Mouse (Mus musculus) c-Kit-positive CD71-positive TER-119-negative erythroid progenitor cells, embryonic 14.5 days (primary cell): ENCODE results near the gene Dnajc13.

ENCODE experiments used
- DNase-seq: peaks from one replicate; pipeline ENCODE4 v3.0.0-alpha.2; 2013; ENCODE audit warnings: low read depth

The Dnajc13 gene

DNA sequence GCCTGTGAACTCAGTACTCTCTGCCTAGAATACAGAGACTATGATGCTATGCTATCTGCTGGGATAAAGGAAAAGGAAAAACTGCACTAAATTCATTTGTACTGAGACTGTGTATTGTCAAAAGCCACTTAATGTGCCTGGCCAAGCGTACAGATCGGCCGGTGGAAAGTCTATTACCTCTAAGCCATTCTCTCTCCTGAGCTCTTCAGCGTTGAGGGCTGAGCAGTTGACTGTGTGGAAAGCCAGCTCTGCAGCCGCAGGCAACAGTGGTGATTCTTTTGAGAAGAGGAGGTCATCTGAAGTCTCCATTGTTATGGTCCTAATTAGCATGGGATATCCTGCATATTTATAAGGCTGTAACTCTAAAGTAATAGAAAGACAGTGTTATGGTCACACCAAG, 80.4 kb downstream of the Dnajc13 start:
- no peak for DNase-seq

DNA sequence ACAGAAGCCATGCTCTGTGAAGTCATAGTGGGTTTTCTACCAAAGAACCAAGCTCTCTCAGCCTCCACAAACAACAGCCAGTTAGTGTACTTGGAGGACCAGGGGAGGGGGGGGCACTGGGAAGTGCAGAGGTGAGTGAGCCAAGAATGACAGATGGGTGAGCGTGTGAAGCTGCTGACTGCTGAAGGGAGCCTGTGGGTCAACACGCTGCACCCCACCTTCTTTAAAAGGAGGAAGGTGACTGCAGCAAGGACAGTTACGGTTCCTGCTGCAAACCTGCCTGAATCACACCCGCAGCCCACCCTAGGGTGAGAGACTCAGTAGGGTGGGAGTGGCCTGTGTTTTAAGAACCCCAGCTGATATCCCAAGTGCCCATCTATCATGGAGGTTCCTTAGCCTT, 81.1 kb downstream of the Dnajc13 start:
- no peak for DNase-seq

DNA sequence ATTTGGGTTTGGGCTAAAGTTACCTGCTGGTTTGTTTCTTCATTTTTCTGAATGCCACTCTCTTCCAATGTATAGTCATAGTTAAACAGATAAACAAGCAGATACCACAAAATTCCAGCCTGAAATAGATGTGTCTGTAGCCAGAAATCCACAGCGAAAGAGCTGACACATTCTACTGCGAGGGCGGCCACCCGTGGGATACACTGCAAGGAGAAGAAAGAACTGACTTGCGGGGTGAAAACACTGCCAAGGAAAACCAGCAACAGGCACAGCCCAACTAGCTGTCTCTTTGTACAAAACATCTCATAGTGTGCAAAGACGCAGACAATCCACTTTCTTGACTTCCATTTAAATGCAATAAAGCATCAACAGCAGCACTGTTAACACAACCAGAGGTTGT, 82.7 kb downstream of the Dnajc13 start:
- no peak for DNase-seq

DNA sequence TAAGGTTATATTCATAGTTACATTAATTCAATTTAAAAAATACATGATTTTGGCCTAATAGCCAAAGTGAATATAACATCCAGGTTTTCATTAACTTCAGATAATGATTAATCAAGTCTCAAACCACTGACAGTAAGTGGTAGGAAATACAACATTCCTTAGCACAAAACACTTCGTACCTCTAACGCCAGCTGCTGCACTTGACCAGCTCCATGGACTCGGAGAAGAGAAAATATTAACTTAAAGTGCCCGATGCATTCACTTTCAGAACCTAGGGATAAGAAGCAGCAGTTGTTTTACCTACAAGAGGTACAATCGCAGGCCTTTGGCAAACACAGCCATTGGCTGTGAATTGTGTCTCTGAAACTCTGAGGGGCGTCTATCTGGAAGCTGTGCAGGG, 90.4 kb downstream of the Dnajc13 start:
- no peak for DNase-seq

DNA sequence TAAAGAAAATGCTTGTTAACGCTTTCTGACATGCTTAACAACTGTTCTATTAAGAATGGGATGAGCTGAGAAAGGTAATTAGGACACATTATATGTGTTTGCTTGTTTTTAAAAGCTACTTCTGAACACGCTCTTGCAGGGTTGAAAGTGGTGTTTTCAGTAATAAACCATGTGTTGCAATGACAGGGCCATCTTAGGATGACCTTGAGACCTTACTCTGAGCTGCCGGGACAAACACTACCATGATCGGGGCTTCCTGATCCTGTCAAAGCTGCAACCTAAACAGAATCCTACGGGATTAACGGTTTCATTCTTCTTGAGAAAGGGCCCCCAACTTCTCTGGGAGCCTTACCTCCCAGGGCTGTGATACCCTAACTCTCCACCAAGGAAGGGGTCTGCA, 91.1 kb downstream of the Dnajc13 start:
- no peak for DNase-seq

DNA sequence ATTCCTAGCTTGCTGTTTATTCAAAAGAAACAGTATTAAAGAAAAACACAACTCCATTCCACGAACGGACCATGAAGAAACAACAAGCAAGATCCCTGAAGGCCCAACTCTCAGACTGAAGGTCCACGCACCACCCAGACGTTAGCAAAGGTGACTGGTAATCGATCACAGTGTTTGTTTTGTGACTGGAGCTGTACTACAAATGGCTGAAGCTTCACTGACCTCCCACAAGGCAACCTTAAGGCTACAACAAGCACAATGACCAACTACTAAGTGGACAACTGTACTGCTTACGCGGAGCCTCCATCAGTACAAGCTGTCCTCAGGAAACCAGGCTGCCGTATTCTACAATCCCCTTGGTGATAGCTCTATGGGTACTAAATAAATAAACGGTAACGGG, 92.7 kb downstream of the Dnajc13 start:
- DNase-seq: no peak

DNA sequence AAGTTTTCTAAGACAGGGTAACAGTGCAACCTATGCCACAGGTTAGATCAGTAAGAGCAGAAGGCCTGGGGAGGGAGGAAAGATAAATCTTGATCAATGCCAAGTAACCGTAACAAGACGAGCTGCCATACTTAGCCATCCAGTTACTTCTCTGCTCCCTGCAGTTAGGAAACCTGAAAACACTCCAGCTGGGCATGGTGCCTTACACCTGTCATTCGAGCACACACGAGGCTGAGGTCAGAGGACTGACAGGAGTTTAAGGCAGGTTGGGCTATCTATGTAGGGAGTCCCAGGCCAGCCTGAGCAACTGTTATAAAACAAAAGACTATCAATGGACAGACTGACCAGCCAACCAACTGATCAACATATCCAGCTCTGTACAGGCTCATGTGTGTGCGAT, 96.8 kb downstream of the Dnajc13 start:
- no peak for DNase-seq

DNA sequence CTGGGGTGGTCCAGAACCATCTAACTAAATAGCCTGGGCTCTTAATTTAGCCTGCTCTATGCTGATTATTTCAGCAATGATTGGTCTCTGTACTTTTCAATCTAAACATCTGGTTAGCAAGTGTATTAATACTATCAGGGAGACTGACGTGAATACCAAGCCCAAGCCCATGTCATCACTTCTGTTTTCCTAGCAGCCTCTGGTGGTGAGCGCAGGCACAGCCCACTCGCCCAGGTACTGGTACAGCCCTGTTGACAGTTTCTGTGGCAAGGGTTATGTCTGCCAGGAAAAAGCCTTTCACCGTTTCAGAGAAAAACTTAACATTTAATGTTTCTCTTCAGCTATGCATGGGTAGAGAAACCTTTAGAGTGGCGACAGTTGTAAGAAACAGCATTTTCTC, 98.5 kb downstream of the Dnajc13 start:
- DNase-seq: no peak

DNA sequence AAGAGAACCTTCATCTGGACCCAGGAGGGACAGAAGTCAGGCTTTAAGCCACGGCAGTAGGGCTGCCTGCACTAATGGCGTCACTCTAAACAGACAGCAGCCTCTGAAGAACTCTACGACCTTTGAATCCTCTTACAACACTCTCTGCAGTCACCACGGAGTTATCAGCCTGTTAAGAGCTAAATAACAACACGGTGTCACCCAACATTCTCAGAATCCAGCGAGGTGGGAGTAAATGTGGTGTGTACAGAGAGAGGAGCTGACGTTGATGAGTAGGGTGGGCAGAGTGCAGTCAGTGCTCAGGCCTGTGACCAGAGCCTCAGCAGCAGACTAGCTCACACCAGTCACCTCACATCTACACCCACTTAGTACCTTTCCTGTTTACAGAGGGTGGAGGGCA, 101.6 kb downstream of the Dnajc13 start:
- DNase-seq: no peak

DNA sequence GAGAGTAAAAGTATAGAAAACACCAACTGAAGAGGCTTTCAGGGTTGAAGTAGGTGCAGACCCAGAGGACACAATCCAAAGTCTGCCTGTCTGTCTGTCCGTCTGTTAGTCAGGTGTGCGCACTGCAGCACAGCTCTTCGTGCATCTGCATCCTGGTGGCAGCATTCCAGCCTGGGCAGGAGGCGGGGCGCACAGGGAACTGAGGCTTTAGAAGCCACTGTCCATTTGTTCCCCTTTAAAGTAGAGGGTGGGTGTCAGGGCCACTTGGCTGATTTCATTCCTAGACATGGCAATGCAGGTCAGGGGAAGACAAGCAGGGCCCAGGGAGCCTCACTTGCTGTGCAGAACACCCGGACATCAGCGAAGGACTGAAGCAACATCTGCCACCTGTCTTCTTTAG, 105.4 kb downstream of the Dnajc13 start:
- DNase-seq: no peak

DNA sequence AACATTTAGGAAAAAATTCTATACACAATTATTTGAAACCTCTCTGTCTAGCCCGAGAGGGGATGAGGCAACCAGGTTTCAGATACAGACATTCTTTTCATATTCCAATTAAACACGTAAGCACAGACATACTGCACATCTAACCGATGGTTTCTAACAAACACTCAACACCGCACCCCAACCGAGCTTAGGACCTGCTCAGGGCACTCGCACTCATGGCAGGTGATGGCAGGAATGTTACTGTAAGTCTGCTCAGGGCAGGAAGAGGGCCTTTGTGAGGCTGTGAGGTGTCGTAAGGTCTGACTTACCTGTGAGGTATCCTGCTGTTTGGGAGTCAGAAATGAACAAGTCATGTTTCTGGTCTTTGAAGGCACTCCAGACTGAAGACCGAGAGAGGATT, 106.2 kb downstream of the Dnajc13 start:
- DNase-seq: no peak

DNA sequence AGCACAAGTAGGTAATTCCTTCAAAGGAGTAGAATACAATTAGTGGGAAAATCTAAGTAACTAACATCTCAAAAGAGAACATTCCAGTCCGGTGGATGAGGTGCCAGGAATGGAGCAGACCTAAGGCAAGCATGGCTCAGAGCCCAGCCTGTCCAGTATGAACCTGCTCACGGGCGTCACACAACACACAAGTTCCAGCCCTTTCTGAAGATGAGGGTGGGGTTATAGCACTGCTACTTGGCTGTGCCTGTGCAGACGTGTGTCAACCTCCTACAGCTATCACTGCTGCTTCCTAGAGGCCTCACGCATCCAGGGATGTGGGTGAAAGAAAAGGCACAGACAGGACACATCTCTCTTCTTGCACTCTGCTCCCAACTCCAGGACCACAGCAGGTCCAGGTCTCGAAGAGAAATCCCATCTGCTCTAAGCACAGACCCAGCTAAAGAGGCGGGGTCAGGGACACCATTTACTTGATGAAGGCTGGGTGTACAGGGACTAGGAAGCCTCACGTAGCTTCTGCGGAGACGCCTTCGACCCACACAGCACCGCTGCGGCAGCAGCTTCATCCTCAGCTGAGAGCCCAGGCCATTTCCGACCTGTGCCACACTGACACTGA, 107.5 kb downstream of the Dnajc13 start:
- DNase-seq: no peak

DNA sequence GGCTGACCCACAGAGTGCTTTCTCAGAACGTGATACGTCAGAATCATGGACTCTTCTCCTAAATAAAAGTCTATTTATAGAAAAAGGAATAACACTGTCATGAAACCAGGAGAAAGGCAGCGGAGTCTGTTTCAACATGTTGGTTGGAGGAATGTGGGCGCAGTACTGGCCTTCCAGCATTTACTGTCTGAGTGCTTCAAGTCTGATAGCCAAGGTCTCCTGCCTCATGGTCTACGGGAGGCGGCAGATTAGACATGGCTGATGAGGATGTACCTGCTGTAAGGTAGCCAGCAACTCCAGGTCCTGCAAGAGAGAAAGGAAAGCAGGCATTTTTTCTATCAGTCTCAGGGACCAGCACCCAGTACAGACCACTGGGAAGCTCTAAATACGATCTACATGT, 110.6 kb downstream of the Dnajc13 start:
- no peak for DNase-seq

DNA sequence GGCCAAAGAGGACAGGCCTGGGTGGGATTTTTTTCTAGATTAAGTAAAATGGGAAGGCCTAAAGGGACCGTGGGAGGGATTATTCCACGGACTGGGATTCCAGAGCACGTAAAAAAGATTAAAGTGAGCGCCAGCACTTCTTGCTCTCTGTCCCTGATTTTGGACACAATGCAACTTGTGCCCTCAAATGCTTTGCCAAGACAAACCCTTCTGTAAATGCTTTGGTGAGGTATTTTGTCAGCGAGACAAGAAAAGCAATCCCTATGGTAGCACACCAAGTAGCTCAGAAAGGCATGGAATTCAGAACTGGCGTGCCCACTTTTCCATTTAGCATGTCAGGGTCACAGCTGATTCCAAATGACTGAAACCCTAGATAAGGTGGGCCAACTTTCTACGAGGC, 113.8 kb downstream of the Dnajc13 start:
- no peak for DNase-seq

DNA sequence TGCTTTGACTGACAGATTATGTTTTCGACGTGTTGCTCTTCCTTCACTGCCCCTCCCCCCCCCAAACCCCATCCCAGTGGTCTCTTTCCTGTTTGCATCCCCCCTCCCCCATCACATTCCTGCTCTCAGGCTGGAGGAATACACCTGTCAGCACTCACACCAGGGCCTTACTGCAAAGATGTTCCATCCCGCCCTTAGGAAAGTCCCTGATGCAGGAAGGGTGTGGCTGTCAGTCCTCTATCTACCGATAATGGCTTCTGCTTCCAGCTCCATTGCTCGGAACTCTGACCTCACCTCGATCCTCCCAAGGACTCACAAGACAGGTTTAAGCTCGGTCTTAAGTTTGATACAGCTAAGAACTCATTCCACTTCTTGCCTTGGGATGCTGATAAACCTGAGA, 116.0 kb downstream of the Dnajc13 start:
- DNase-seq: no peak

DNA sequence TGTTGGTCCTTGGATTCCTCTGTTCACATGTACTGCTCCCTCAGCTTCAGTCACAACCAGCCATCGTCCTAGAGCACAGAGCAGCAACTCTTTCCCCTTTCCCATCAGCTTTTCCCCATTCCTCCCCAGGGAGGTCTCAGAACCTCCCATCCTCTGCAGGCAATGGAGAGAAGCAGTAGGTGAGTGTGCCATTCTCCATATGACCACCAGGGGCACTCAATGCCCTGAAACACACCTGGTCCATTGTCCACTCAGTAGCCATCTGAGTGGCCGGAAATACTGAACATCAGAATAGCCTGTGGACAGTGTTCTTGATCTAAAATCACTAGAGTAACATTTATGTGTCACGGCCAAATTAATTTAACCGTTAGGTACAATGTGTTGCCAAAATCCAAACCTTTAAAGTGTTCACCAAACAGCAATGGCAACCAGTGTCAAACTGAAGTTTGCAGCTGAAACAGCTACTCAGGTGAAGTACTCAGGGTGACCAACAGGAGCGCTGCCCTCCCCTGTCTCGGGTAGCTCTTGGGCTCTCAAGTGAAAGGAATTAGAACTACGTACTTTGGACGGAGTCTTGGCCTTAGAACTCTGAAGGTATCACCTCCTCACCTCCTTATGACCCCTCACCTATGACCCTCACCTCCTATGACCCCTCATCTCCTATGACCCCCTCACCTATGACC, 118.3 kb downstream of the Dnajc13 start:
- DNase-seq: no peak

DNA sequence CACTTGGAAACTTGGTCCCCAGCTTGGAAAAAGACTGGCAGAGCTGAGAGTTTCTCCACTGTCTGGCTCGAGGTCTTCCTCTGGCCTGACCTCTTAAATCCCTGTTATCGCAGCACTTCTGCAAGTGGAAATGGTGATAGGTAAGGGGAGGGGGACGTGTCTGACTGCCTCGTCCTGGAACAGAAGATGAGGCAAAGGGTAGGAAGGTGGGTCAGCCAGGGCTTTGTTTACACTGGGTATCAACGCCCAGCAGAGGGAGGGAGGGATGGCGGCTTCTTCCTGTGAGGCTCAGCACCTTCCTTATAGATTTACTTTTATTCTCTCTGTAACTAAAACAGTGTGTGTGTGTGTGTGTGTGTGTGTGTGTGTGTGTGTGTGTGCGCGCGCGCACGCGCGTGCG, 119.9 kb downstream of the Dnajc13 start:
- DNase-seq: no peak

DNA sequence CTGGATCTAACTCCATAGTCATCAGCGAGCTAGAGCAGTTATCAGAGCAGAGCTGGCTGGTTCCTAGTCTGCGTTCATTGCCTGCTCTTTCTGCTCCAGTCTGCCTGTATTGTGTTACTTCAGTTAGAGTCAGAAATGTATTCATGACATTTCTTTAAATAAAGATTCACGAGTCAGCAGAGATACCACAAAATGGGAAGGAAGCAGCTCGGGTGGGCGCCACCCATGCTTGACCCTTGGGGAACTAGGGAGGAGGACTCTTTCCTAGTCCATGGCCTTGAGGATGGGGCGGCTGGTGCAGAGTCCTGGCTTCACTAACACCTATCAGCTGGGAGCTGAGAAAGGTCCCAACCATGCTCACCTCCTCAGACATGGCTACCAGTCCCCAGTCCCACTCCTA, 122.4 kb downstream of the Dnajc13 start:
- no peak for DNase-seq

DNA sequence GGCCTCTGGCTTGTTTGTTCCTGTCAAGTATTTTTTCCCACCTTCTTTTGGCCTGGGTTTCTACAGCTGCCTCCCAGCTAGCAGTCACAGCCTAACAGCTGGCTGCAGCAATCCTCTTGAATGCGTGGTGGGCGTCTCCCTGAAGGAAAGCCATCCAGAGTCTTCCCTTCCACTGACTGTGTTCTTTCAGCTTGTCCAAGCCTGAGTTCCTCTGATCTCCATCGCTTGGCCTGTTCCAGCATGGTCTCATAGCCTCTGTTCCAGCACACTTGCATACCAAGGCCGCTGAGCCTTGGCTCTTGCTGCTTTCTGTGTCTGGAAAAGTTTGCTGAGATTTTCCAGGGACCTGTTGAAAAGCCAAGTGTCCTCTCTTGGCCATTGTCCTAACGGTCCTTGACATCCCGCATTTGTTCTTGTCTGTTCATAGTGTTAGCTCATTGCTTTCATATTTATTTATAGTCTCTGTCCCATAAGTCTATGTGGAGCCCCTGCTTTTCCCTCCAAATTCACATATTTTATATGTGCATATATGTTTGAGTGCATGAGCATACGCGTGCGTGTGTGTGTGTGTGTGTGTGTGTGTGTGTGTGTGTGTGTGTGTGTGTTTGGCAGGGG, 132.5 kb downstream of the Dnajc13 start:
- DNase-seq: no peak

DNA sequence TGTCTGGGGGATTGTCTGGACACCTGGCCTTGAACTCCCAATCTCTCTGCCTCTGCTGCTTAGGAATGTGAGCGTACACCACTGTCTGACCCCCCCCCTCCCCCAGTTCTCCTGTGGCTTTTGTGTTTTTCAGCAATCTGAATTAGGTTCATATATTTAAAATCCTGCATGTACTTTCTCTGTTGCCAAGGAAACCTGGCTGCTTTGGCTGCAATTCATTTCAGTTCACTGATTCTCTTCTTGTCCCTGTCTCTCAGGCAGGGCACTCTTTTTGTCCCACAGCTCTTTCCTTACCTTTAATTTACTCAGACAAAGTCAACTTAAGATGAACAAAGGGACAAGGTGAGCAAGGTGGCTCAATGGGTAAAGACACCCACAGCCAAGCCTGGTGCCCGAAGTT, 134.6 kb downstream of the Dnajc13 start:
- DNase-seq: no peak

DNA sequence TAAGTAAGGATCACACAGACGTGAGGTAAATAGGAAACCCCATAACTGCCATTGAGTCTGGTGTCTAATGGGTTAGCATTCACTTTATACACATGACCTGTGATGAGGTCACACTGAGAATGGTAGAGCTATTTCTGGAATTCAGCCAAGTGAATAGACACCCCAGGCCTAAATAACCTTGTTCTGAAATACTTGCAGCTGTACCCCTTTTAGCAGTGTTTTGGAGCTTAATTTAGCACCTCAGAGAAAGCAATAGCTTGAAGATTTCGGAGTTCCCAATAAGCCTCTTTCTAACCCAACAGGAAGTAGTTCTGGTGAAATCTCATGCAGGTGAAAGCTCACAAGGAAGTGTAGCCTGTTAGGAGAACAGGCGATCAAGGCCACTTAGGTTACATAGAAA, 135.9 kb downstream of the Dnajc13 start, which contains the start of gene Ackr4:
Ackr4 (minus strand) TSS at position 101 of the 400 bp plus-strand sequence.
- no peak for DNase-seq

DNA sequence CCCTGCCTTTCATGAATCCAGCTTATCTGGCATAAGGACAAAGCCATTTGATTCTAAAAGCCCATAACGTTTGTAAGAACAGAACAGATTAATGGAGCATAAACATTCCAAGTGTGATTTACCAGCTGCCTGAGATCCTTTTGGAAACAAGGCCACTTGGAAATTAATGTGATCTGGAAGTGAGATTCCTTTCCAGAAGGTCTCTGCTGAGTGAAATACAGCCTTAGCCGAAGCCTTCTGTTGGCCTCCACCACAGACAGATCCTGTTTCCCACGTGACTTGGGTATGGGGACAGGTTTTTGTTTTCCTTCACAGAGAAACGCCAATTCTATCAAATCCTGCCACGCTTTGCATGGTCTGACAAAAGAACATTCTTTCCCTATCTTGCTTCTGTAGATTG, 139.1 kb downstream of the Dnajc13 start:
- no peak for DNase-seq

DNA sequence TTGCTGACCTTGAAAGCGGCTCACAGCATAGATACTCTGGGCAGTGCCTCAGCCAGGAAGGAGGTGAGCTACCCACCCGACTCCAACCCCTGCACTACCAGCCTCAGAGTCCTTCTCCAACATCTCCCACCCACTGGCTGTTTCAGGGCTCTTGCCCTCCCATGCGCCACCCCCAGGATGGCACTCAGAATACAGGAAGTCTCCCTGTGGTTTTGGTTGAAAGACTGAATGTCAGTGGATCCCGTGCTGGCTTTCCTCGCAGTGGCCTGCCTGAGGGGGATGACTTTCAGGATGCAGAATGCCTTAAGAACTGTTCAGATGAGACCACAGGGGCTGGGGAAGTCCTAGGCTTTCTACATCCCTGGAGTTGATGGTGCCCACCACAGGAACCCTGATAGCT, 139.6 kb downstream of the Dnajc13 start:
- no peak for DNase-seq

DNA sequence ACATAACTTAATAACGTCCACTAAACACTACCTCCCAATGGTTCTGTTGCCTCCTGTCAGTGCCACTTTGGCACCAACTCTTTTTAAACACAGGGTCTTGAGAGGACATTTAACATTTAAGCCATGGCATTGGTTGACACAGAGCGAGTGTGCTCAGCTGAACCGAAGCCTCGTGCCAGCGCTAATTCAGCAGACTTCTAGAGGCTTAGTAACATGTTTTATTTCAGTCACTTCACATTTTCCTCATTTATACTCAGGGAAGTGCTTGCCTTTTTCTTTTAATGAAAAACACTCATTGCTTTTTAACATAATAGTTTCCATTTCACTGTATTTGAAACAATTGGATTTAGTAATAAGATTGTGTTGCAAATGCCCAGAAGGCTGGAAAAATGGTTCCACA, 153.6 kb downstream of the Dnajc13 start:
- no peak for DNase-seq
